Mouse (Mus musculus) hindbrain, embryonic 13.5 days (tissue): Measurements from ENCODE around the gene Ttc28. TPM values are rescaled to one million over a fixed set of nuclear protein-coding genes. Genes with fewer than 3 reads are reported as not detected.

Experiments used
- ATAC-seq: fragments of 200-750 bp; cut with Nextera tagmentation; 2 replicates; pipeline ENCODE4 v1.8.0; 2017; ENCODE audit warnings: moderate TSS enrichment; ENCODE audit not compliant: low FRiP score
- H3K27ac ChIP-seq: fragments of 300-500 bp; sonication (generic); 2 replicates; pipeline ENCODE4 v1.5.1; 2015; ENCODE audit warnings: inconsistent platforms, mild to moderate bottlenecking, moderate library complexity
- H3K27me3 ChIP-seq: fragments of 300-500 bp; sonication (generic); 2 replicates; pipeline ENCODE4 v1.6.1; 2015; ENCODE audit warnings: mild to moderate bottlenecking, inconsistent platforms
- H3K36me3 ChIP-seq: fragments of 300-500 bp; sonication (generic); 2 replicates; pipeline ENCODE4 v1.6.1; 2015; ENCODE audit warnings: mild to moderate bottlenecking, inconsistent platforms
- H3K4me1 ChIP-seq: fragments of 300-500 bp; sonication (generic); replicated peaks from 2 replicates; pipeline ENCODE4 v1.6.1; 2015; ENCODE audit warnings: inconsistent platforms
- H3K4me2 ChIP-seq: fragments of 300-500 bp; sonication (generic); 2 replicates; pipeline ENCODE4 v1.6.1; 2015; ENCODE audit warnings: inconsistent platforms, mild to moderate bottlenecking, moderate library complexity
- H3K4me3 ChIP-seq: fragments of 300-500 bp; sonication (generic); 2 replicates; pipeline ENCODE4 v1.5.1; 2015; ENCODE audit warnings: mild to moderate bottlenecking, inconsistent platforms
- H3K9ac ChIP-seq: fragments of 300-500 bp; sonication (generic); 2 replicates; pipeline ENCODE4 v1.6.1; 2015; ENCODE audit warnings: mild to moderate bottlenecking, inconsistent platforms
- H3K9me3 ChIP-seq: fragments of 300-500 bp; sonication (generic); 2 replicates; pipeline ENCODE4 v1.6.1; 2016; ENCODE audit warnings: inconsistent platforms
- WGBS: fragments of 180-500 bp; shearing (Covaris S2); methylation state at CpG from one replicate; pipeline ENCODE4 v1.1.7; 2015; 5-methylcytosine and 5-hydroxymethylcytosine counted together
- polyA plus RNA-seq: library from polyadenylated mRNA; unstranded; fragments of >200 nt; fragmentation: Nextera tagmentation; extraction: Ambion mirVana; gene quantifications from 2 replicates; pipeline ENCODE4 v1.2.1, GENCODE M21; 2015

Ttc28 gene
- polyA plus RNA-seq, 1 experiment from 2014 or later, result 20.2 TPM

DNA sequence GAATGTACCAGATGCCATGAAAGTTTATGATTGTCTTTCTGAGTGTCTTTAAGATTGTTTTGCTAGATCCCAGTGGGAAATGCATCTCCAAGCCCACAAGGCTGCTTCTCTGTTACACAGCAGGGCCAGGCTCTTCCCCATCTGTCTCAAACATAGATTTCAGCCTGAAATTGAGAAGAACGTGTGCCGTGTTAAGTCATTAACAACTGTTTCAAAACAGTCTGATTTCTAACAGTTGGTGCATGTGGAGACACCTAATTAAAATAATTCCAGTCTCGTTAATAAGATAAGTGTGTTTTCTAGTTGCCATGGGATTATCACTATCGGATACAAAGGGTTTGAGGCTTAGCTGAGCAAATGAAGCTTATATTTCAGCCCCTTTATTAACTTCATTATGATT, 135.4 kb downstream of the Ttc28 start:
- Histone ChIP-seq H3K9me3 (0 out of 2 replicates have a peak, but pooled peaks cover 3% of the 10 kb centered on the region), H3K4me3 (no peak overlapping the region), H3K36me3 (no peaks in the 10 kb centered on the region), H3K9ac (no peak overlapping the region), H3K4me2 (no peak overlapping the region), H3K4me1 (peaks cover 49% of the 10 kb centered on the region), H3K27ac (peak overlapping the region; percentile 71; the same call in 1 of the 2 replicates), H3K27me3 (no peaks in the 10 kb centered on the region)
- no peak for ATAC-seq
- 46% methylated on average over 4 of the region's 4 CpGs for WGBS

DNA sequence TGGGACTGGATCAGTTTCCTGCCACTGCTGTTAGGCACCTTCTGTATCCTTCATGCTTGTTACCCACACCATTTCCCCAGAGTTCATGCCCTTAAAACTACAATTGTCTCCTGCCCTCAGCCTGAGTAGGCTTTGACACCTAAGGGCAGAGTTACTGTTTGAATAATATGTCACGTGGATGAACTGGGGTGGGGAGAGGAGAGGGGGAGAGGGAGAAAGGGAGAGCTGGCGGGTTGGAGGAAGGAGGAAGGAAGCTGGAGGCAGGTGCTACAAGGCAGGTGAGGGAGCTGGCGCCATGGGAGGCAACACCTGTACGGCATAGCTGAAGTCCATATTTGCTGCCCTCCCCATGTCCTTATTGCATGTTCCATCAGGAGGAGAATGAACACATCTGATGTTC, 137.7 kb downstream of the Ttc28 start:
- Histone ChIP-seq H3K9me3 (no peaks in the 10 kb centered on the region), H3K9ac (no peak overlapping the region), H3K36me3 (no peaks in the 10 kb centered on the region), H3K27me3 (no peaks in the 10 kb centered on the region), H3K4me3 (no peak overlapping the region), H3K4me2 (no peak overlapping the region), H3K4me1 (peaks cover 36% of the 10 kb centered on the region), H3K27ac (no peak overlapping the region)
- WGBS, result 68% methylated on average over 4 of the region's 4 CpGs
- ATAC-seq, result no peak

DNA sequence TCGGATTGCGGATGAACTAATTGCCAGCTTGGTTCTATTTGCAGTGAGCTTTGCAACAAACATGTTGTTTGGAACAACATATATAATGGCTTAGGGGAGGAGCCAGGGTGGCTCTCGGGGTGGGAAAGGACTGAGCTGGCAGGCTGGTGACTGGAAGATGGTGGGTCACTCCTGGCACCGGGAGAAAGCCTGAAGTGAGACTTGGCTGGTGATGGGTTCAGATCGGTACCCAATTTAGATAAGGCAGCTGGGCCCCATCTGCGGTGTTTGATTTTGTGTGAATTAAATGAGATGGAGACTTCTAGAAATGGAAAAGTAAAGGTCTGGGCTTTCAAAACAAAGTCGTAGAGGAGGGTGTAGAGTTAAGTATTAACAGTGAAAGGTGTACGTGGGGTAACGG, 142.7 kb downstream of the Ttc28 start:
- no peak overlapping the region for H3K9ac ChIP-seq
- H3K4me1 ChIP-seq, result peaks cover 60% of the 10 kb centered on the region
- no peaks in the 10 kb centered on the region for H3K9me3 ChIP-seq
- 89% methylated on average over 9 of the region's 9 CpGs for WGBS
- H3K4me2 ChIP-seq, result no peak overlapping the region
- peak overlapping the region; percentile 84 for H3K27ac ChIP-seq
- H3K4me3 ChIP-seq, result no peak overlapping the region
- H3K36me3 ChIP-seq, result no peaks in the 10 kb centered on the region
- H3K27me3 ChIP-seq, result no peaks in the 10 kb centered on the region
- ATAC-seq, result no peak

GRCm38 (mm10) chr5:111022940-111023339, 143.3 kb downstream of the Ttc28 start:
- no peak for ATAC-seq
- Histone ChIP-seq H3K9ac (0 out of 2 replicates have a peak overlapping the region, but pooled peaks have one; percentile 13), H3K4me3 (no peak overlapping the region), H3K4me1 (peaks cover 66% of the 10 kb centered on the region), H3K36me3 (no peaks in the 10 kb centered on the region), H3K27me3 (no peaks in the 10 kb centered on the region), H3K4me2 (no peak overlapping the region), H3K9me3 (no peaks in the 10 kb centered on the region), H3K27ac (peak overlapping the region; percentile 84)
- WGBS, result 70% methylated on average over 1 of the region's 1 CpGs

GRCm38 (mm10) chr5:111024621-111025020, 145.0 kb downstream of the Ttc28 start:
- Histone ChIP-seq H3K36me3 (no peaks in the 10 kb centered on the region), H3K27me3 (no peaks in the 10 kb centered on the region), H3K4me3 (no peak overlapping the region), H3K9me3 (no peaks in the 10 kb centered on the region), H3K27ac (peak overlapping the region; percentile 84), H3K4me1 (peaks cover 77% of the 10 kb centered on the region), H3K4me2 (no peak overlapping the region), H3K9ac (peak overlapping the region; percentile 13; the same call in 1 of the 2 replicates)
- WGBS, result 75% methylated on average over 13 of the region's 13 CpGs
- ATAC-seq, result peak; percentile 33; the same call in 1 of the 2 replicates

DNA sequence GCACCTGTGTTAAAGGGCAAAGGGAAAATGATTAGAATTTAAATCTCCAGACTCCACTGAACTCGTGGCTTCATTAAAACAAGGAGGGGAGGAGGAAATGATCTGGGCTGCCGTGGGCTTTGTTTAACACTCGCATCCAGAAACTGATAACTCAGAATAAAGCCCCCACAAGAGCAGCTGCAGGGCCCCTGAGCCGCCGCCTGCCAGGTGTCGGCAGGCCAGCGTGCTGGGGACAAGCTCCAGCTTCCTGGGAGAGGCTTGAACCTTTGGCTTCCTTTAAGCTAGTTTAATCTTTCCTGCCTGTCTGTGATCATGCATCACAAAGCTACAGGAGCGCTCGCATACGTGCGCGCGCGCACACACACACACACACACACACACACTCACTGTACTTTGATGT, 145.9 kb downstream of the Ttc28 start:
- 46% methylated on average over 14 of the region's 14 CpGs for WGBS
- ATAC-seq, result no peak

GRCm38 (mm10) chr5:111026209-111026608, 146.6 kb downstream of the Ttc28 start:
- no peak overlapping the region for H3K4me2 ChIP-seq
- no peaks in the 10 kb centered on the region for H3K27me3 ChIP-seq
- H3K36me3 ChIP-seq, result no peaks in the 10 kb centered on the region
- 48% methylated on average over 8 of the region's 8 CpGs for WGBS
- no peak for ATAC-seq
- H3K4me3 ChIP-seq, result no peak overlapping the region
- peak overlapping the region; percentile 55; the same call in 1 of the 2 replicates for H3K27ac ChIP-seq
- H3K9me3 ChIP-seq, result no peaks in the 10 kb centered on the region
- H3K4me1 ChIP-seq, result peaks cover 83% of the 10 kb centered on the region
- H3K9ac ChIP-seq, result no peak overlapping the region

More for the DNA sequence above, 145.9 kb downstream of the Ttc28 start:
- Histone ChIP-seq H3K27ac (peak overlapping the region; percentile 84), H3K4me2 (0 out of 2 replicates have a peak overlapping the region, but pooled peaks have one; percentile 2), H3K27me3 (no peaks in the 10 kb centered on the region), H3K4me1 (peaks cover 81% of the 10 kb centered on the region), H3K36me3 (no peaks in the 10 kb centered on the region), H3K4me3 (no peak overlapping the region), H3K9ac (peak overlapping the region; percentile 49), H3K9me3 (no peaks in the 10 kb centered on the region)

DNA sequence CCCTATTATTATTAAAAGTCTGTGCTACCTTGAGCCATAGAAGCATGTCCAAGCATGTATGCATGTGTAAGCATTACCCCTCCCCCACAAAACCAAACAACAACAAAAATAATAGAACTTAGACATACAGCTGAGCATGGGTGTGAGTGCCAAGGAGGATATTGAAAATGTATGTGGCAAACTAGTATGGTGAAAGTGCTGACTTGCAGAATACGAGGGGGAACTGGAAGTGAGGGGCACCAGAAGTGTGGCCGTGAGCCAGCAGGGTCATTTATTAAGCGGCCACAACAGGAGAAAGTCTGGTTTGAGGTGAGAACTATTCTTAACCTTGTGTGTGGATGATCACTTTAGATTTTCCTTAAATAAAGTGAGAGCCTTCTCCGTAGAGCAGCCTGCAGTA, 148.7 kb downstream of the Ttc28 start:
- H3K4me1 ChIP-seq, result peaks cover 78% of the 10 kb centered on the region
- no peak overlapping the region for H3K4me3 ChIP-seq
- no peaks in the 10 kb centered on the region for H3K36me3 ChIP-seq
- H3K27me3 ChIP-seq, result no peaks in the 10 kb centered on the region
- no peaks in the 10 kb centered on the region for H3K9me3 ChIP-seq
- WGBS, result 48% methylated on average over 4 of the region's 4 CpGs
- H3K27ac ChIP-seq, result peak overlapping the region; percentile 18; the same call in 1 of the 2 replicates
- H3K9ac ChIP-seq, result no peak overlapping the region
- no peak overlapping the region for H3K4me2 ChIP-seq
- no peak for ATAC-seq

- 82% methylated on average over 9 of the region's 9 CpGs for WGBS
- no peaks in the 10 kb centered on the region for H3K9me3 ChIP-seq
- H3K27me3 ChIP-seq, result no peaks in the 10 kb centered on the region
- no peak overlapping the region for H3K4me2 ChIP-seq
- peak overlapping the region; percentile 18; the same call in 1 of the 2 replicates for H3K27ac ChIP-seq
- H3K4me1 ChIP-seq, result peaks cover 72% of the 10 kb centered on the region
- H3K4me3 ChIP-seq, result no peak overlapping the region
- no peak for ATAC-seq
- no peaks in the 10 kb centered on the region for H3K36me3 ChIP-seq
- H3K9ac ChIP-seq, result no peak overlapping the region
Observed at GRCm38 (mm10) chr5:111028952-111029351, 149.3 kb downstream of the Ttc28 start.

DNA sequence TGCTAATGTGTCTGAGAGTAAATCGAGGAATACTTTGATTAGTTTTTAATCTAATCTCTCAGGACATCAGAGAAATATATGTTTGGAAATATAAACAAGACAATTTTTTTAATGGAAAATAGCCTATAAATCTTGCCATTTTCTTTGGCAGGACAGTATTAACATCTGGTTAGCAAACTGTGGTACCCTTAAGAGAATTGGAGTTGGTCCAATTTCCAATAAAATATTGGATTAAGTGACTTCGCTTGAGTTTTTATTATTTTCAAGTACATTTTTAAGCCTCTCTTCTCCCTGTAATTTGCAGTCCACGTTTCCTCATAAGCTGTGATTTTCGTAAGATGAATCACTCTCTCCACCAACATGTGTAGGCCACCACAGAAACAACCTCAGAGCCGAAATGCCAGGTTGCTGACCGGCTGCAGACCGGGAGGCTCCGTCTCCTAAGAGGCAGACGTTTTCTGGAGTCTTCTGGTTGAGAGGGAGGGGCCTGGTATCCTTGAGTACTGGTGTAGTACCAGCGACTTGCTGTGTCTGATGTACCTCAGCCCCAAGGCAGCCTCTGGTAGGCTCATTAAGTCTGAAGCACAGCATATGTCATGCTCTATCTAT, 153.2 kb downstream of the Ttc28 start:
- Histone ChIP-seq H3K9me3 (no peaks in the 10 kb centered on the region), H3K27ac (peak overlapping the region; percentile 44; the same call in 1 of the 2 replicates)
- ATAC-seq, result no peak

DNA sequence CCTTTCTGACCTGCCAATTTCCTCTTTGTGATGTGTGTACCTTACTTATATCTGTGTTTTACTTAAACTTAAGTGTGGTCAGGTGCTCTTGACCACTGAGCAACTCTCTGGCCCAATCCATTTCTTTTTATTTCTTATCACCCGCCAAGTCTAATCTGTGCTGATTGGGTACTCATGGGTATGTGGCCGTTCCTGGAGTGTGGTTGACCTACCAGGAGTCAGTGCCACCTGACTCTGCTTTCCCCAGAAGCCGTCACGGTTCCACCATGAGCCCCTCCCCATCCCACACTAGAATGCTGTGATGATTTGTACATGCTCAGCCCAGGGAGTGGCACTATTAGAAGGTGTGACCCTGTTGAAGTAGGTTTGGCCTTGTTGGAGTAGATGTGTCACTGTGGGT, 153.9 kb downstream of the Ttc28 start:
- no peak overlapping the region for H3K9ac ChIP-seq
- H3K4me2 ChIP-seq, result no peak overlapping the region
- H3K9me3 ChIP-seq, result no peaks in the 10 kb centered on the region
- no peak for ATAC-seq
- no peaks in the 10 kb centered on the region for H3K27me3 ChIP-seq
- H3K4me3 ChIP-seq, result no peak overlapping the region
- H3K27ac ChIP-seq, result no peak overlapping the region
- H3K4me1 ChIP-seq, result peaks cover 56% of the 10 kb centered on the region
- no peaks in the 10 kb centered on the region for H3K36me3 ChIP-seq
- 93% methylated on average over 4 of the region's 4 CpGs for WGBS

More for the DNA sequence above, 153.2 kb downstream of the Ttc28 start:
- H3K36me3 ChIP-seq, result no peaks in the 10 kb centered on the region
- WGBS, result 80% methylated on average over 10 of the region's 10 CpGs
- no peak overlapping the region for H3K4me3 ChIP-seq
- H3K4me2 ChIP-seq, result no peak overlapping the region
- H3K9ac ChIP-seq, result no peak overlapping the region
- H3K27me3 ChIP-seq, result no peaks in the 10 kb centered on the region
- peaks cover 56% of the 10 kb centered on the region for H3K4me1 ChIP-seq

DNA sequence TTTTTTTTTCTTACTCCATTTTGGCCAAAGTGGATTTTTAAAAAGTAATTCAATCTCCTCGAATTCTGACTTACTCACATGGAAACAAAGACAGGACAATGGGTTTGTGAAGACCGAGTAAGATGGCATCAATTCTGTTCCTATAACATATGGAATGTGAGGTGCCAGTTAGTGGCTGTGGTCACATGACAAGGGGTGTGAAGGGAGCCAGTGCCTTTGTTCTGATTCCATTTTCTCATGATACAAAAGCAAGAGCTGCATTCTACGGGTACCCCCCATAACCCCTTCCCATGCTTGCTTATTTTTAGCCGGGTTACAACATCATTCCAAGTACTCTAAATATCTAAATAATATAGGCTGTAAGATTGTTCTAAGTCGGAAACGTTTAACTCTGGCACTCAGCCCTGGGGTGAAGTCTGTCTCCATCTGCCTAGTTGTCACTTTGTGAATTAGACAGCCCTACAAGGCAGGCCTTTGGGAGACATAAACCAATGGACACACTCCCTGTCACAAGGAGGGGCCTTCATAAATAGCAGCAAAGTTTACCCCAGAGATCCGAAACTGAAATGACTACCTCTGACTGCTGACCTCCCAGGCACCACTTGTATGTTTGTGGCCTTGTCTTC, 157.6 kb downstream of the Ttc28 start:
- Histone ChIP-seq H3K27ac (peak overlapping the region; percentile 55), H3K4me1 (peaks cover 61% of the 10 kb centered on the region)

More for the DNA sequence above, 157.6 kb downstream of the Ttc28 start:
- H3K9ac ChIP-seq, result no peak overlapping the region
- H3K4me3 ChIP-seq, result no peak overlapping the region
- no peaks in the 10 kb centered on the region for H3K9me3 ChIP-seq
- H3K4me2 ChIP-seq, result no peak overlapping the region
- H3K36me3 ChIP-seq, result no peaks in the 10 kb centered on the region
- 73% methylated on average over 7 of the region's 7 CpGs for WGBS
- H3K27me3 ChIP-seq, result no peaks in the 10 kb centered on the region
- ATAC-seq, result no peak
